Mouse (Mus musculus) gastrocnemius, postnatal 4 days (tissue): ENCODE results near the gene Klrc3. TPM values are rescaled to one million over a fixed set of nuclear protein-coding genes. Genes with fewer than 3 reads are reported as not detected.
"Not testable (repeated sequence)": the region's sequence is repeated elsewhere in the genome, so short reads cannot be mapped to it uniquely, and the experiment has no call there.

Experiments used
- DNase-seq, 2 experiments: peaks; one replicate each; pipeline ENCODE4 v3.0.0; 2021 to 2022; ENCODE audit warnings: low spot score in 2 of 2, mixed read lengths in 2 of 2
- long read RNA-seq, 2 experiments: library from polyadenylated mRNA; stranded (forward); transcript quantifications; one replicate each; pipeline ENCODE4 v2.0.0; 2021
- microRNA-seq: library from miRNA; unstranded; fragments of <30 nt; microRNA quantifications from one replicate; pipeline ENCODE4 v1.2.0, GENCODE M21; 2021
- total RNA-seq, 2 experiments: library from RNA; stranded (reverse); gene quantifications; 2 replicates each; pipeline ENCODE4 v1.2.3; 2021

Klrc3 gene
- not detected for total RNA-seq
- long read RNA-seq, experiment 1 = 0 reads
- long read RNA-seq, experiment 2 = 0 reads

DNA sequence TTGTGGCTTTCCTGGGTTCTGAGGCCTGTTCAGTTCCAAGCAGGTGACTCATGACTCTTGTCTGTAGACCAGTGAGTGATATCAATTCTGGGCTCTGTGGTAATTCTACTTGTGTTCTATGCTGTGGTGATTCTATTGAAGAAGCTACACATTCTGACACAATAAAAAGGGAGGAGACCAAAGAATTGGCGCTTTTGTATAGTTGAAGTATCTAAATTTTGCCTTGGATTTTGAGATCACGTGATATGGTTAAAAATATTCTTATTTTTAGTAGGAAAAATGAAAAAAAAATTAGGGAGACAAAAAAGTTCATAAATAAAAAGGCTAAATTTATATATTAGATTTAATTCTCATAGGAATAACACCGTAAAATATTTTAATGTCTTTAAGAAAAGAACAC is at the start of gene Klrc3:
Gene Klrc3 (minus strand): TSS at position 101 of the 400 bp plus-strand sequence.
- not testable (repeated sequence) for DNase-seq

DNA sequence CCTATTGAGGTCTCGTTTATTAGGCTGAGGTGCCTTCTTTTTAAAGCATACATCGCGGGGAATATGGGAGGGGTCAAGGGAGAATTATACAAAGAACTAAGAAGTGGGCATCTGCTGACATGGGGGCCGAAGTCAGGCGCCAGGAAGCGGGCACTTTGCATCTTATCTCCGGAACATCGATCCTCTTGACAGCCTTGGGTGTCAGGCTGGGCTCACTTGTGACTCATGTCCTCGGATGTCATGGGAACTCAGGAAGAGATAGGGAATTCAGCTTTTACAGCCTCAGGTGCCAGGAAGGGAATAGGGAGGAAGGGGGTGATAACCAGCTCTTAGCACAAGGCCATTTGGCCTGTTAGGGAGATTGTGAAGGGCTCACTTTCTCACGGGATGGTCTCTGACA is 48.3 kb upstream of the Klrc3 start:
- not testable (repeated sequence) for DNase-seq

DNA sequence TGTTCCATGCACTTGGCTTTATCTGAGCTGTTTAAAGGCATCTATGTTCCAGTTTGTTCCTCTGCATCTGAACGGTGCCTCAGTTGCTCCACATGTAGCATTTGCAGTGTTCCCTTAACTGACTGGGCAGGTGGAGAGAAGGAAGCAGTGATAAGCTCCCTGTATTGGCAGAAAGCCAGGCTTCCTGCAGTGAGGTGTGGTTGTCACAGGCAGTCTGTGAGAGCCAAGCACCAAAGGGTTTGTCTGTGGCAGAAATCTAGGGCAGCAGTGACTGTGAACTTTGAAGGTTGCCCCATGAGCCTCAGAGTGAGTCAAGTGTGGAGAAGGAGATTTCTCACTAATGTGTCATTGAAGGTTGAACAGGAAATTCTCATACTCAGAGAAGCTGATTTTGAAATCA is 37.2 kb upstream of the Klrc3 start:
- DNase-seq = no peak

DNA sequence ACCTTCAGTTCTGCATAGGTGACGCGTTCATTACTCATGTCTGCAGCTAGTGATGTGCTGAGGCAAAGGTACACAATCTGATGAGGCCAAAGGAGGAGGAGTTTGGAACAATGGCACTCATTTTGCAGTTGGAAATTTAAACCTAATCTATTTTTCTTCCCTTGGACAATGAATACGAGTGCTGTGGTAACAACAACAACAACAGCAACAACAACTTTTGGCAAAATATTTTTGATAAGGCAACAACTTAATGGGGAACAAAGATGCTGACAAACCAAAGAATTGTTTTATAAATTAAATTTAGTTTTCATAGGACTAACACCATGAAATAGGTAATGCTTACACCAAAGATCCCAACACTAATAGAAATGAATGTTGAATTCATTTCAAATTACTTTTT is 35.7 kb upstream of the Klrc3 start, which contains the start of gene Klrc1:
Gene Klrc1 (minus strand): TSS at position 101 of the 400 bp plus-strand sequence.
- DNase-seq = no peak

DNA sequence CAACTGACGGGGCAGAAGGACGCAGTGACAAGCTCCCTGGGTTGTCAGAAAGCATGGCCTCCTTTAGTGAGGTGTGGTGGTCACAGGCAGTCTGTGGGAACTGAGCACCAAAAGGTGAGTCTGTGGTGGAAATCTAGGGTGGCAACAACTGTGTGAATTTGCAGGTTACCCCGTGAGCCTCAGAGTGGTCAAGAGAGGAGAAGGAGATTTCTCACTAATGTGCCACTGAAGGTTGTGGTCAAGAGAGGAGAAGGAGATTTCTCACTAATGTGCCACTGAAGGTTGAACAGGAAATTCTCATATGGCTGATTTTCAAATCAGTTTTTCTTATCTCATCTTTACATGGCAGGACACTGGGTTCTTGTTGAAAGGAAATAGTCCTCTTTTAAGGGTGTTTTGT is 18.2 kb upstream of the Klrc3 start:
- DNase-seq = not testable (repeated sequence)

DNA sequence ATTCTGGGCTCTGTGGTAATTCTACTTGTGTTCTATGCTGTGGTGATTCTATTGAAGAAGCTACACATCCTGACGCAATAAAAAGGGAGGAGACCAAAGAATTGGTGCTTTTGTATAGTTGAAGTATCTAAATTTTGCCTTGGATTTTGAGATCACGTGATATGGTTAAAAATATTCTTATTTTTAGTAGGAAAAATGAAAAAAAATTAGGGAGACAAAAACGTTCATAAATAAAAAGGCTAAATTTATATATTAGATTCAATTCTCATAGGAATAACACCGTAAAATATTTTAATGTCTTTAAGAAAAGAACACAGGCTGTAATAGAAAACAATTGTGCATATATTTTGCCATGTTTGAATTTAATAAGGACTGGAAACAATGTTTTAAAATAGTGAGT is 17.5 kb upstream of the Klrc3 start, which contains the start of gene Klrc2:
Gene Klrc2 (minus strand): TSS at position 101 of the 400 bp plus-strand sequence.
- DNase-seq = not testable (repeated sequence)

DNA sequence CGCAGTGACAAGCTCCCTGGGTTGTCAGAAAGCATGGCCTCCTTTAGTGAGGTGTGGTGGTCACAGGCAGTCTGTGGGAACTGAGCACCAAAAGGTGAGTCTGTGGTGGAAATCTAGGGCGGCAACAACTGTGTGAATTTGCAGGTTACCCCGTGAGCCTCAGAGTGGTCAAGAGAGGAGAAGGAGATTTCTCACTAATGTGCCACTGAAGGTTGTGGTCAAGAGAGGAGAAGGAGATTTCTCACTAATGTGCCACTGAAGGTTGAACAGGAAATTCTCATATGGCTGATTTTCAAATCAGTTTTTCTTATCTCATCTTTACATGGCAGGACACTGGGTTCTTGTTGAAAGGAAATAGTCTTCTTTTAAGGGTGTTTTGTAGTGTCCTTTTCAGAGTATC is 917 bp upstream of the Klrc3 start:
- not testable (repeated sequence) for DNase-seq

DNA sequence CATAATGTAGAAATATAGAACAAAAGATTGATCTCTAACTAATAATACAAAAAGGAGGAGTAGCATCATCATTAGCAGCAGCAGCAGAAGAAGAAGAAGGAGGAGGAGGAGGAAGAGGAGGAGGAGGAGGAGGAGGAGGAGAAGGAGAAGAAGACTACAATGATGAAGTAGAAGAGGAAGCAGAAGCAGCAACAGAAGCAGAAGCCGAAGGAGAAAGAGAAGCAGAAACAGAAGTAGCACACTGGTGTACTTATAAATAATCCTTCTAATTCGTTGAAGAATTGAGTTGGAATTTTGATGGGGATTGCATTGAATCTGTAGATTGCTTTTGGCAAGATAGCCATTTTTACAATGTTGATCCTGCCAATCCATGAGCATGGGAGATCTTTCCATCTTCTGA is 12.1 kb downstream of the Klrc3 start:
- not testable (repeated sequence) for DNase-seq

DNA sequence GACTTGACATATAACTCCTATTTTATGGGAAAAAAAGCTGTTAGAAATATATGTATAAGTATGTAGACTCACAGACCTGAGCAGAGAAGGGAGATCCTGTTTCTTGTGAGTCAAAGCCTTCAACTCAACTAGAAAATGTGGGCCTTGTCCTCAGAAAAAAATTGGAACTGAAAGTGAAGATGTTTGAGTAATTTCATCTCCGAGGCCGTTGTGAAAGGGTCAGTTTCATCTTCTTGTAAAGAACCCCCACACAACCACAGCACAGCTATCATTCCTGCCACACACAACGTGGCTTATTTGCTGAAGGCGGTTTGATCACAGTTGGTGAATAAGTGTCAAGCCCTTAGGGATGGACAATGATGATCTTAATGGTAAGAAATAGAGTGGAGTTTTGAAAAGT is 19.4 kb downstream of the Klrc3 start, which contains the start of gene Klrk1:
Gene Klrk1 (minus strand): TSS at position 130 of the 400 bp plus-strand sequence.
- no peak for DNase-seq

DNA sequence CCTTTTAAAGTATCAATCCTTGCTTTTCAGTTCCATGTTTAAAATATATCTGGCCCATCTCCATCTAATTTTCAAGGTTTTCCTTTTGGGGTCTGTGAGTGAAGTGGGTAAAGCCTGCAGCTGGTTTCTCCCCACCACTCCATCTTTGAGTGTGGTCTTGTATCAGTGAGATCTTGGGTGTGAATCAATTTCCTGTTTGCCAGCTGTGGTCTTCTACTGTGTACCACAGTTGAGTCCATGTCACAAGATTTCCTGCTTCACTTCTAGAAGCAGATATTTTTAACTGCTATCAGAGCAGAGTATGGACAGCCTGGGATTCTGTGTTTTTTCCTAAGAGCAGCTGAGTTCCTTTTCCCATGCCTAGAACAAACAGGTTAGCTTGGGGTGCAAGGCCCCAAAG is 34.8 kb downstream of the Klrc3 start:
- DNase-seq = no peak

DNA sequence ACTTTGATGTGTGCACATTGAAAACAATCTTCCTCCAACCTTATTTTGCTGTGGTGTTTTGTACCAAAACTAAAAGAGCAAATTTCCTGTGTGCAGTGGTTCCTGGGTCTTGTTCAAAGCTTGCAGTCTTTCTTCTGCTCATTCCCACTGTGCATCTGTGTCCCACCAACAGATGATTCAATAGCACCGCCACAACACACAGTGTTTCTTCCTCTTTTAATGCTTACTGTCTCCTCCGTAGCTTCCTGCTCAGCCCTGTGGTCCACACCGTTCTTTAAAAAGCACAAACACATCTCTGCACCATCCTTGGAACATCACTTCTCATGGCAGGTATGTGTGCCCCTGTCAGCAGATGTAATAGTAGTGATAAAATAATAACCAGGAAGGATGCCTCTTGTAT is 51.6 kb downstream of the Klrc3 start, which contains the start of gene Klrd1:
Gene Klrd1 (plus strand): TSS at position 275 of the 400 bp plus-strand sequence.
- DNase-seq = no peak

Small RNAs within 50 kb of the gene (microRNA-seq; reads per million reads assigned to microRNA genes)
- not detected for gene Mir680-1

Other genes with a start within 250 kb of the Klrc3 start
- gene Clec1b, start 246.0 kb downstream of the Klrc3 start, total RNA-seq = under 1 TPM; 0.34 to 0.71 TPM
- gene Clec9a, start 234.5 kb downstream of the Klrc3 start, total RNA-seq = not detected
- 1 to 10 TPM; 5.9 to 6.2 TPM for gene Clec1a, start 191.3 kb downstream of the Klrc3 start, total RNA-seq
- not detected for gene Olr1, start 136.2 kb downstream of the Klrc3 start, total RNA-seq
- not detected for gene Tmem52b, start 130.8 kb downstream of the Klrc3 start, total RNA-seq
- 10 to 100 TPM; 30.7 to 31.3 TPM for gene Gabarapl1, start 110.2 kb downstream of the Klrc3 start, total RNA-seq
- not detected for gene Klre1, start 65.4 kb downstream of the Klrc3 start, total RNA-seq
- gene Klrd1, start 51.6 kb downstream of the Klrc3 start, total RNA-seq = not detected
- gene Klrk1, start 19.5 kb downstream of the Klrc3 start, total RNA-seq = not detected
- gene Klrc2, start 17.4 kb upstream of the Klrc3 start, total RNA-seq = not detected
- gene Klrc1, start 35.6 kb upstream of the Klrc3 start, total RNA-seq = not detected
- gene Klri1, start 73.8 kb upstream of the Klrc3 start, total RNA-seq = not detected
- not detected for gene Klri2, start 97.1 kb upstream of the Klrc3 start, total RNA-seq
- not detected for gene Gm156, start 140.9 kb upstream of the Klrc3 start, total RNA-seq
- gene Gm17631, start 219.3 kb upstream of the Klrc3 start, total RNA-seq = not detected
- gene Klra17, start 233.3 kb upstream of the Klrc3 start, total RNA-seq = not detected